Mouse (Mus musculus): Measurements from ENCODE around the gene Tmem214. TPM values are rescaled to one million over a fixed set of nuclear protein-coding genes. Genes with fewer than 3 reads are reported as not detected.

Gene Tmem214
- polyA plus RNA-seq, 1 experiment from 2014 or later = 37.5 TPM

GRCm38 (mm10) chr5:30839731-30840130, 28.1 kb upstream of the Tmem214 start:
- WGBS = 82% methylated on average over 2 of the region's 2 CpGs
- no peaks in the 10 kb centered on the region for H3K9me3 ChIP-seq (replicated peaks; ENCODE audit: control insufficient read depth, low read length)
- ATAC-seq (replicated peaks; ENCODE audit: insufficient number of reproducible peaks, low FRiP score, low TSS enrichment, low read depth) = no peak

GRCm38 (mm10) chr5:30841896-30842295, 25.9 kb upstream of the Tmem214 start:
- DNase-seq (ENCODE audit: low spot score) = peak; percentile 57

More at GRCm38 (mm10) chr5:30839731-30840130, 28.1 kb upstream of the Tmem214 start:
- no peak overlapping the region for H3K4me3 ChIP-seq (ENCODE audit: low read depth, low read length)
- no peaks in the 10 kb centered on the region for H3K36me3 ChIP-seq (replicated peaks; ENCODE audit: control insufficient read depth, insufficient read depth, low read depth, low read length)
- no peak for DNase-seq (ENCODE audit: low spot score)
- no peak overlapping the region for H3K27ac ChIP-seq (replicated peaks; ENCODE audit: low read depth, low read length)
- no peak overlapping the region for H3K9ac ChIP-seq (replicated peaks; ENCODE audit: low read length)
- no peaks in the 10 kb centered on the region for H3K4me1 ChIP-seq (ENCODE audit: control insufficient read depth, insufficient read depth, low read length)
- H3K27me3 ChIP-seq (ENCODE audit: control insufficient read depth, insufficient read depth, low read length) = no peaks in the 10 kb centered on the region
- H3K4me2 ChIP-seq (ENCODE audit: low read depth, low read length) = no peak overlapping the region

GRCm38 (mm10) chr5:30849891-30850555, 17.8 kb upstream of the Tmem214 start:
- no peaks in the 10 kb centered on the region for H3K9me3 ChIP-seq (replicated peaks; ENCODE audit: control insufficient read depth, low read length)
- H3K4me1 ChIP-seq (ENCODE audit: control insufficient read depth, insufficient read depth, low read length) = no peaks in the 10 kb centered on the region
- H3K36me3 ChIP-seq (replicated peaks; ENCODE audit: control insufficient read depth, insufficient read depth, low read depth, low read length) = no peaks in the 10 kb centered on the region
- no peak overlapping the region for H3K27ac ChIP-seq (replicated peaks; ENCODE audit: low read depth, low read length)
- no peak overlapping the region for H3K4me3 ChIP-seq (ENCODE audit: low read depth, low read length)
- no peak overlapping the region for H3K9ac ChIP-seq (replicated peaks; ENCODE audit: low read length)
- DNase-seq (ENCODE audit: low spot score) (no peak), ATAC-seq (replicated peaks; ENCODE audit: insufficient number of reproducible peaks, low FRiP score, low TSS enrichment, low read depth) (no peak)
- 67% methylated on average over 6 of the region's 6 CpGs for WGBS
- no peak overlapping the region for H3K4me2 ChIP-seq (ENCODE audit: low read depth, low read length)
- no peaks in the 10 kb centered on the region for H3K27me3 ChIP-seq (ENCODE audit: control insufficient read depth, insufficient read depth, low read length)

More at GRCm38 (mm10) chr5:30841896-30842295, 25.9 kb upstream of the Tmem214 start:
- Histone ChIP-seq H3K27ac (replicated peaks; ENCODE audit: low read depth, low read length) (no peak overlapping the region), H3K27me3 (ENCODE audit: control insufficient read depth, insufficient read depth, low read length) (no peaks in the 10 kb centered on the region), H3K9ac (replicated peaks; ENCODE audit: low read length) (no peak overlapping the region), H3K4me1 (ENCODE audit: control insufficient read depth, insufficient read depth, low read length) (no peaks in the 10 kb centered on the region), H3K36me3 (replicated peaks; ENCODE audit: control insufficient read depth, insufficient read depth, low read depth, low read length) (no peaks in the 10 kb centered on the region), H3K9me3 (replicated peaks; ENCODE audit: control insufficient read depth, low read length) (no peaks in the 10 kb centered on the region), H3K4me2 (ENCODE audit: low read depth, low read length) (no peak overlapping the region), H3K4me3 (ENCODE audit: low read depth, low read length) (no peak overlapping the region)
- WGBS = 47% methylated on average over 3 of the region's 3 CpGs
- no peak for ATAC-seq (replicated peaks; ENCODE audit: insufficient number of reproducible peaks, low FRiP score, low TSS enrichment, low read depth)

GRCm38 (mm10) chr5:30850556-30850925, 17.3 kb upstream of the Tmem214 start:
- H3K36me3 ChIP-seq (replicated peaks; ENCODE audit: control insufficient read depth, insufficient read depth, low read depth, low read length) = no peaks in the 10 kb centered on the region
- H3K27me3 ChIP-seq (ENCODE audit: control insufficient read depth, insufficient read depth, low read length) = no peaks in the 10 kb centered on the region
- no peak overlapping the region for H3K9ac ChIP-seq (replicated peaks; ENCODE audit: low read length)
- DNase-seq (ENCODE audit: low spot score) (no peak), ATAC-seq (replicated peaks; ENCODE audit: insufficient number of reproducible peaks, low FRiP score, low TSS enrichment, low read depth) (no peak)
- H3K4me2 ChIP-seq (ENCODE audit: low read depth, low read length) = no peak overlapping the region
- H3K9me3 ChIP-seq (replicated peaks; ENCODE audit: control insufficient read depth, low read length) = no peaks in the 10 kb centered on the region
- H3K4me3 ChIP-seq (ENCODE audit: low read depth, low read length) = no peak overlapping the region
- H3K27ac ChIP-seq (replicated peaks; ENCODE audit: low read depth, low read length) = no peak overlapping the region
- no peaks in the 10 kb centered on the region for H3K4me1 ChIP-seq (ENCODE audit: control insufficient read depth, insufficient read depth, low read length)
- WGBS = 67% methylated on average over 2 of the region's 2 CpGs

GRCm38 (mm10) chr5:30853522-30853921, 14.3 kb upstream of the Tmem214 start:
- ATAC-seq (replicated peaks; ENCODE audit: insufficient number of reproducible peaks, low FRiP score, low TSS enrichment, low read depth) = no peak
- no peaks in the 10 kb centered on the region for H3K4me1 ChIP-seq (ENCODE audit: control insufficient read depth, insufficient read depth, low read length)
- H3K36me3 ChIP-seq (replicated peaks; ENCODE audit: control insufficient read depth, insufficient read depth, low read depth, low read length) = no peaks in the 10 kb centered on the region
- no peak overlapping the region for H3K4me3 ChIP-seq (ENCODE audit: low read depth, low read length)
- DNase-seq (ENCODE audit: low spot score) = no peak
- H3K9ac ChIP-seq (replicated peaks; ENCODE audit: low read length) = no peak overlapping the region
- no peaks in the 10 kb centered on the region for H3K27me3 ChIP-seq (ENCODE audit: control insufficient read depth, insufficient read depth, low read length)
- H3K9me3 ChIP-seq (replicated peaks; ENCODE audit: control insufficient read depth, low read length) = no peaks in the 10 kb centered on the region
- WGBS = 71% methylated on average over 4 of the region's 4 CpGs
- H3K27ac ChIP-seq (replicated peaks; ENCODE audit: low read depth, low read length) = no peak overlapping the region
- no peak overlapping the region for H3K4me2 ChIP-seq (ENCODE audit: low read depth, low read length)

- Histone ChIP-seq H3K27ac (replicated peaks; ENCODE audit: low read depth, low read length) (no peak overlapping the region), H3K9me3 (replicated peaks; ENCODE audit: control insufficient read depth, low read length) (no peaks in the 10 kb centered on the region), H3K4me1 (ENCODE audit: control insufficient read depth, insufficient read depth, low read length) (no peaks in the 10 kb centered on the region), H3K4me2 (ENCODE audit: low read depth, low read length) (no peak overlapping the region), H3K27me3 (ENCODE audit: control insufficient read depth, insufficient read depth, low read length) (no peaks in the 10 kb centered on the region), H3K9ac (replicated peaks; ENCODE audit: low read length) (no peak overlapping the region), H3K36me3 (replicated peaks; ENCODE audit: control insufficient read depth, insufficient read depth, low read depth, low read length) (no peaks in the 10 kb centered on the region), H3K4me3 (ENCODE audit: low read depth, low read length) (no peak overlapping the region)
- ATAC-seq (replicated peaks; ENCODE audit: insufficient number of reproducible peaks, low FRiP score, low TSS enrichment, low read depth) = no peak
- WGBS = 46% methylated on average over 3 of the region's 3 CpGs
- DNase-seq (ENCODE audit: low spot score) = no peak
These were observed 12.1 kb upstream of the Tmem214 start for GRCm38 (mm10) chr5:30855674-30856073.

GRCm38 (mm10) chr5:30856124-30856523, 11.7 kb upstream of the Tmem214 start:
- ATAC-seq (replicated peaks; ENCODE audit: insufficient number of reproducible peaks, low FRiP score, low TSS enrichment, low read depth) (no peak), DNase-seq (ENCODE audit: low spot score) (no peak)
- 85% methylated on average over 2 of the region's 2 CpGs for WGBS
- no peaks in the 10 kb centered on the region for H3K27me3 ChIP-seq (ENCODE audit: control insufficient read depth, insufficient read depth, low read length)
- no peaks in the 10 kb centered on the region for H3K36me3 ChIP-seq (replicated peaks; ENCODE audit: control insufficient read depth, insufficient read depth, low read depth, low read length)
- no peak overlapping the region for H3K9ac ChIP-seq (replicated peaks; ENCODE audit: low read length)
- no peaks in the 10 kb centered on the region for H3K9me3 ChIP-seq (replicated peaks; ENCODE audit: control insufficient read depth, low read length)
- H3K4me1 ChIP-seq (ENCODE audit: control insufficient read depth, insufficient read depth, low read length) = no peaks in the 10 kb centered on the region
- no peak overlapping the region for H3K27ac ChIP-seq (replicated peaks; ENCODE audit: low read depth, low read length)
- H3K4me2 ChIP-seq (ENCODE audit: low read depth, low read length) = no peak overlapping the region
- H3K4me3 ChIP-seq (ENCODE audit: low read depth, low read length) = no peak overlapping the region

GRCm38 (mm10) chr5:30863852-30864251, 4.0 kb upstream of the Tmem214 start:
- H3K36me3 ChIP-seq (replicated peaks; ENCODE audit: control insufficient read depth, insufficient read depth, low read depth, low read length) = no peaks in the 10 kb centered on the region
- 50% methylated on average over 4 of the region's 4 CpGs for WGBS

More at GRCm38 (mm10) chr5:30863852-30864251, 4.0 kb upstream of the Tmem214 start:
- no peaks in the 10 kb centered on the region for H3K4me1 ChIP-seq (ENCODE audit: control insufficient read depth, insufficient read depth, low read length)
- no peak for DNase-seq (ENCODE audit: low spot score)
- no peak overlapping the region for H3K4me2 ChIP-seq (ENCODE audit: low read depth, low read length)
- no peak overlapping the region for H3K9ac ChIP-seq (replicated peaks; ENCODE audit: low read length)
- no peak overlapping the region for H3K27ac ChIP-seq (replicated peaks; ENCODE audit: low read depth, low read length)
- H3K9me3 ChIP-seq (replicated peaks; ENCODE audit: control insufficient read depth, low read length) = no peaks in the 10 kb centered on the region
- H3K27me3 ChIP-seq (ENCODE audit: control insufficient read depth, insufficient read depth, low read length) = no peaks in the 10 kb centered on the region
- no peak overlapping the region for H3K4me3 ChIP-seq (ENCODE audit: low read depth, low read length)
- no peak for ATAC-seq (replicated peaks; ENCODE audit: insufficient number of reproducible peaks, low FRiP score, low TSS enrichment, low read depth)

Data from embryonic facial prominence, embryonic 11.5 days (tissue).